Mouse (Mus musculus) heart, postnatal 4 days (tissue): ENCODE measurements around the gene 4930578C19Rik. TPM values are rescaled to one million over a fixed set of nuclear protein-coding genes. Genes with fewer than 3 reads are reported as not detected.
"Not testable (repeated sequence)": the region's sequence is repeated elsewhere in the genome, so short reads cannot be mapped to it uniquely, and the experiment has no call there.

Experiments used
- DNase-seq: peaks from one replicate; pipeline ENCODE4 v3.0.0; 2021
- total RNA-seq, 2 experiments: library from RNA; stranded (reverse); gene quantifications; 2 replicates each; pipeline ENCODE4 v1.2.3; 2021

Gene 4930578C19Rik
- 1 to 10 TPM; 3.1 to 4.3 TPM for total RNA-seq

- DNase-seq, result peak; percentile 14
Observed at GRCm38 (mm10) chrX:18461198-18461601, at the start of gene 4930578C19Rik. 4930578C19Rik (minus strand) TSS chrX:18461397.

GRCm38 (mm10) chrX:18467690-18468089 lies 6.5 kb upstream of the 4930578C19Rik start:
- DNase-seq, result no peak

- DNase-seq, result no peak
Observed at GRCm38 (mm10) chrX:18462879-18463278, 1.7 kb upstream of the 4930578C19Rik start.

GRCm38 (mm10) chrX:18451559-18451958 lies 9.6 kb downstream of the 4930578C19Rik start:
- DNase-seq, result no peak

- peak; percentile 68 for DNase-seq
Observed at GRCm38 (mm10) chrX:18442066-18442465, 19.1 kb downstream of the 4930578C19Rik start.

GRCm38 (mm10) chrX:18425451-18425850 lies 35.7 kb downstream of the 4930578C19Rik start:
- DNase-seq, result no peak

GRCm38 (mm10) chrX:18423206-18423605 lies 38.0 kb downstream of the 4930578C19Rik start:
- DNase-seq, result no peak

GRCm38 (mm10) chrX:18420161-18420784 lies 40.9 kb downstream of the 4930578C19Rik start:
- no peak for DNase-seq

- DNase-seq, result no peak
Observed at GRCm38 (mm10) chrX:18418977-18419376, 42.2 kb downstream of the 4930578C19Rik start.

- no peak for DNase-seq
Observed at GRCm38 (mm10) chrX:18414560-18414959, 46.6 kb downstream of the 4930578C19Rik start.

- DNase-seq, result no peak
Observed at GRCm38 (mm10) chrX:18411071-18411840, 49.9 kb downstream of the 4930578C19Rik start.

- DNase-seq, result no peak
Observed at GRCm38 (mm10) chrX:18409598-18409997, 51.6 kb downstream of the 4930578C19Rik start.

- no peak for DNase-seq
Observed at GRCm38 (mm10) chrX:18402296-18402695, 58.9 kb downstream of the 4930578C19Rik start.

- DNase-seq, result no peak
Observed at GRCm38 (mm10) chrX:18396700-18397099, 64.5 kb downstream of the 4930578C19Rik start.

- not testable (repeated sequence) for DNase-seq
Observed at GRCm38 (mm10) chrX:18384181-18384580, 77.0 kb downstream of the 4930578C19Rik start.
